Mouse (Mus musculus) heart, postnatal 36 days (tissue): ENCODE measurements at regions not wholly inside any gene's neighbourhood (a gene's known extent, or its start where the extent isn't known, plus 50 kb on each side); places are given as distances from the start of the nearest gene placed in this dataset.

Source experiments
- microRNA-seq, 2 experiments: library from miRNA; unstranded; fragments of <30 nt; microRNA quantifications; one replicate each; pipeline ENCODE4 v1.2.0; 2021; ENCODE audit warnings: borderline number of aligned reads in 2 of 2

Small RNA genes in the stretch of these regions (microRNA-seq; reads per million reads assigned to microRNA genes)
- 0 reads per million in 2 experiments for gene Gm26190
